Mouse (Mus musculus): Measurements from ENCODE around the gene Glul.

DNA sequence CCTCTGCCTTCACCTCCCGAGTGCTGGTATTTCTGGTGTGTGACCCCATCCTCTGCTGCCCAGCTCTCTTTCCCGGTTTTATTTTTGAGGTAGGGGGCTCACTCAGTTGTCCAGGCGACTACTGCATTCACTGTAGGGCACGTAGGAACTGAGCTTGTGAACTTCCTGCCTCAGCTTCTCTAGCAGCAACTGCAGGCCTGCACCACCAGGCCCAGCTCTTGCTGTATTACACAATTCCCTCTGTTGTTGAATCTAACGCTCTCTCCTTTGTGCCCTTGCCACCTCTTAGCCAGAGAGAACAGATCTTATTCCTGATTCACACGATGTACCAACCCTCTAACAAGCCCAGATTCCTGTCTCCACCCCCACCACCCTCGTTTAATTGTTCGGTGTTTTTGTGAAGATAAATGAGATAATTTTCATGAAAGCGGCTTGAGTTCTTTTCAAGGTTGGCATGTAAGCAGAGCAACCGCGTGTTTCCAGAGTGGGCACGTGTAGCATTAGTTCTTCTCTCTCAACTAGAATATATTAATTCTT, 36.2 kb downstream of the Glul start:
- TF ChIP-seq POLR2A (IDR thresholded peaks at IDR 0.05; ENCODE audit: insufficient read length, low read depth) (no peak), MYOG (IDR thresholded peaks at IDR 0.05; ENCODE audit: control insufficient read depth in 1 of 3, insufficient read depth in 1 of 3, insufficient read length in 2 of 3, low read depth in 2 of 3) (no peak), E2F4 (IDR thresholded peaks at IDR 0.05; ENCODE audit: insufficient read depth) (no peak), MAX (IDR thresholded peaks at IDR 0.05; ENCODE audit: low read depth) (no peak), CEBPB (IDR thresholded peaks at IDR 0.05; ENCODE audit: insufficient read depth, poor library complexity, severe bottlenecking) (no peak), POLR2AphosphoS2 (IDR thresholded peaks at IDR 0.05; ENCODE audit: insufficient read length, low read depth) (no peak), USF1 (IDR thresholded peaks at IDR 0.05; ENCODE audit: low read depth) (no peak), TCF12 (IDR thresholded peaks at IDR 0.05; ENCODE audit: insufficient read depth, poor library complexity, severe bottlenecking) (no peak)
